In genomic region chr8:107172152-107172551, GRCm38 (mm10) we compare ENCODE assay signal across 12 mouse cellular contexts. TPM values are rescaled to one million over a fixed set of nuclear protein-coding genes. Genes with fewer than 3 reads are reported as not detected.
DNase-seq lines count a peak whose midpoint lies in the region; ATAC-seq and TF ChIP-seq lines count a peak whose summit lies in the region.
"Had no signal": no experiment of that assay in that cellular context is flagged by ENCODE, and none has a peak within 500 bp of the region (broad histone marks: within the 10 kb centered on the region; RNA-seq: fewer than 3 reads in every experiment).

No protein-coding gene starts in this region.

- no peak overlapping the region for H3K9ac ChIP-seq in heart, adult 2 months (ENCODE audit: low read depth, low read length)
- no peak overlapping the region for H3K9ac ChIP-seq in heart, embryonic 11.5 days (ENCODE audit: low read depth, low read length)
- H3K9ac ChIP-seq: liver, embryonic 12.5 days had no signal

- no peak for TF ChIP-seq EP300 in heart, adult 2 months (IDR thresholded peaks at IDR 0.05; ENCODE audit: insufficient read depth, low read depth, low read length)

- intact Hi-C loops in heart, adult 2 months (cut with DNase I): loop anchor here (2.0 to 5.0 kb wide), 2 partner anchors 55 to 150 kb away; no protein-coding TSS in a partner anchor
- intact Hi-C loops in heart, postnatal 10 days (cut with DNase I): loop anchor here (1.0 kb wide), 1 partner anchor 53 kb away; no protein-coding TSS in a partner anchor

- no peak for TF ChIP-seq POLR2A in heart, adult 2 months (IDR thresholded peaks at IDR 0.05; ENCODE audit: insufficient read depth, low read depth, low read length)

- no peak for TF ChIP-seq CTCF in heart, adult 2 months (IDR thresholded peaks at IDR 0.05)

- no peak for DNase-seq in heart, adult 2 months
- peak; percentile 42 for DNase-seq in kidney, postnatal 14 days
- DNase-seq in kidney, adult 18-20 months: no peak
- peak; percentile 46 for DNase-seq in brain, adult 2 months (ENCODE audit: low read depth, low spot score)
- DNase-seq in heart, postnatal 10 days: peak; percentile 54 to 55
- no peak for DNase-seq in thymus, postnatal 0 days (ENCODE audit: low spot score)
- no peak for DNase-seq in cerebellum, adult 18-20 months
- DNase-seq: cerebellum, adult 2 months; gastrocnemius, postnatal 14 days had no signal

- peaks cover 13% of the 10 kb centered on the region for H3K36me3 ChIP-seq in heart, adult 2 months (ENCODE audit: control insufficient read depth, insufficient read depth, low read length)
- peaks cover 25% of the 10 kb centered on the region for H3K36me3 ChIP-seq in heart, embryonic 11.5 days (ENCODE audit: control insufficient read depth, insufficient read depth, low read length)

- no peaks in the 10 kb centered on the region for H3K9me3 ChIP-seq in heart, embryonic 11.5 days (replicated peaks; ENCODE audit: control insufficient read depth, low read length)
- H3K9me3 ChIP-seq: liver, embryonic 12.5 days had no signal

- H3K27ac ChIP-seq in heart, adult 2 months: peak overlapping the region; percentile 69
- no peak overlapping the region for H3K27ac ChIP-seq in heart, embryonic 11.5 days (ENCODE audit: low read depth, low read length)
- H3K27ac ChIP-seq: liver, embryonic 12.5 days had no signal

- ATAC-seq in heart, embryonic 11.5 days (replicated peaks; ENCODE audit: insufficient number of reproducible peaks, low FRiP score, low TSS enrichment): no peak
- ATAC-seq: activated CD4-positive, CD25-positive, alpha-beta regulatory T cell, adult 4 months; liver, embryonic 12.5 days had no signal

- H3K4me1 ChIP-seq in heart, adult 2 months (ENCODE audit: control insufficient read depth, insufficient read depth, low read length): no peaks in the 10 kb centered on the region
- peaks cover 7% of the 10 kb centered on the region; the same call in 1 of the 2 replicates for H3K4me1 ChIP-seq in heart, embryonic 11.5 days (ENCODE audit: control insufficient read depth, insufficient read depth, low read length)
- H3K4me1 ChIP-seq: liver, embryonic 12.5 days had no signal

- H3K4me3 ChIP-seq in heart, adult 2 months: no peak overlapping the region; the same call in 1 of the 2 replicates
- H3K4me3 ChIP-seq in heart, embryonic 11.5 days (ENCODE audit: low read depth, low read length): no peak overlapping the region
- H3K4me3 ChIP-seq: liver, embryonic 12.5 days had no signal

- no peaks in the 10 kb centered on the region for H3K79me2 ChIP-seq in heart, adult 2 months (replicated peaks; ENCODE audit: control insufficient read depth, insufficient read depth, low read length)

- H3K27me3 ChIP-seq in heart, adult 2 months (ENCODE audit: control insufficient read depth, insufficient read depth, low read length): no peaks in the 10 kb centered on the region
- H3K27me3 ChIP-seq in heart, embryonic 11.5 days (ENCODE audit: control insufficient read depth, insufficient read depth, low read length): no peaks in the 10 kb centered on the region
- H3K27me3 ChIP-seq: liver, embryonic 12.5 days had no signal

- WGBS in heart, adult 2 months: 50% methylated on average over 8 of the region's 8 CpGs
- 83% methylated on average over 8 of the region's 8 CpGs for WGBS in heart, embryonic 11.5 days (ENCODE audit: insufficient replicate concordance)

- no peak overlapping the region for H3K4me2 ChIP-seq in heart, embryonic 11.5 days
- H3K4me2 ChIP-seq: liver, embryonic 12.5 days had no signal

RNA-seq across cellular contexts. Expression of gene Cyb5b, which starts 21.7 kb away (rescaled TPM):
- total RNA-seq in heart, adult 2 months (2021): 10 to 100 TPM; 38.8 to 41.1 TPM
- 33.2 and 50.8 TPM in 2 replicates for polyA plus RNA-seq in heart, adult 2 months (2012; rRNA removed)
- polyA plus RNA-seq in heart, embryonic 11.5 days (2014; fragmentation: Nextera tagmentation; extraction: Ambion mirVana): 87.0 and 93.6 TPM in 2 replicates
- 10 to 100 TPM; 47.0 to 48.9 TPM for total RNA-seq in heart, postnatal 10 days (2021)
- 60.9 and 65.4 TPM in 2 replicates for polyA plus RNA-seq in thymus, postnatal 0 days (2015; fragmentation: Nextera tagmentation; extraction: Ambion mirVana)

Comparison
In these comparisons a context has a peak if more than half of its experiments do, and no peak if none do; other contexts are left out.
1. DNase-seq: peak in kidney, postnatal 14 days (single experiment), brain, adult 2 months (single experiment) and heart, postnatal 10 days (2 of 2); none in heart, adult 2 months (0 of 2), kidney, adult 18-20 months (single experiment), thymus, postnatal 0 days (single experiment) and cerebellum, adult 18-20 months (0 of 2).